Mouse (Mus musculus): Measurements from ENCODE around the gene Relb. TPM values are rescaled to one million over a fixed set of nuclear protein-coding genes. Genes with fewer than 3 reads are reported as not detected.

The Relb gene
- polyA plus RNA-seq (2017; shearing (Covaris generic)): 249 TPM

DNA sequence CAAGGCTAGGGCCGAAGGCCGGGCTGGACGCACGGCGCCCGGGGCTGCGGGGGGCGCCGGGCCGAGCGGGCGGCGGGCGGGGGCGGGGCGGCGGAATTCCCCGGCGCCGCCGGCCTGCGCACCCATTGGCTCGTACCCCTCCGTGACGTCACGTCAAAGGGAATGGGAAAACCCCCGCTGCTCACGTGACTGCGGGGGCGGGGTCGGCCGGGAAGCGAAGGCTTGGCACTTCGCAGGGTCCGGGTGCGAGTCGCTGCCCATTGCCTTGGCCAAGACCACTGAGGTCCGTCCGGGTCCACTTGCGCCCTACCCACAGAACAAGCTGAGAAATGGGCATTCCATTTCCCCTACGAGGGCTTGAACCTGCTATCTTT, at the start of gene Relb:
Gene Relb (minus strand): TSS at position 78 of the 374 bp plus-strand sequence.

DNA sequence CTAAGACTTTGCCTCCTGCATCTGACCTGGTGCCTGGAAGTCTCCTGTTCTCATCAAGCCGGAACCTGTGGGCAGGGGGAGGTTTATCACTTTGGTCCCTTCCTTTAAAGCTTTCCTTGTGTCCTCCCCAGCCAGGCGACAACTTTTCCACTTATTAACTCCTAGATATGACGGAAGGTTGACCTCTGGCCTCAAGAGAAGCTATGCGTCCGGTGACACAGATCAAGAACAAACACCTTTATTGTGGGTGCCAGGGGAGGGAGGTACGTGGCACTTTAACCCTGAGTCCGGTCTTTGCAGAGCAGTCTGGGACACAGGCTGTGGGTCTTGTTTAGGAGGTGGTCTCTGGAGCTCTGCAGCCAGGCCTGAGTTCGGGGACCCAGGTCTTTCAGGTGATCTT, 48.6 kb upstream of the Relb start, which contains the start of gene Apoc2:
Gene Apoc2 (minus strand): TSS at position 70 of the 400 bp plus-strand sequence.

DNA sequence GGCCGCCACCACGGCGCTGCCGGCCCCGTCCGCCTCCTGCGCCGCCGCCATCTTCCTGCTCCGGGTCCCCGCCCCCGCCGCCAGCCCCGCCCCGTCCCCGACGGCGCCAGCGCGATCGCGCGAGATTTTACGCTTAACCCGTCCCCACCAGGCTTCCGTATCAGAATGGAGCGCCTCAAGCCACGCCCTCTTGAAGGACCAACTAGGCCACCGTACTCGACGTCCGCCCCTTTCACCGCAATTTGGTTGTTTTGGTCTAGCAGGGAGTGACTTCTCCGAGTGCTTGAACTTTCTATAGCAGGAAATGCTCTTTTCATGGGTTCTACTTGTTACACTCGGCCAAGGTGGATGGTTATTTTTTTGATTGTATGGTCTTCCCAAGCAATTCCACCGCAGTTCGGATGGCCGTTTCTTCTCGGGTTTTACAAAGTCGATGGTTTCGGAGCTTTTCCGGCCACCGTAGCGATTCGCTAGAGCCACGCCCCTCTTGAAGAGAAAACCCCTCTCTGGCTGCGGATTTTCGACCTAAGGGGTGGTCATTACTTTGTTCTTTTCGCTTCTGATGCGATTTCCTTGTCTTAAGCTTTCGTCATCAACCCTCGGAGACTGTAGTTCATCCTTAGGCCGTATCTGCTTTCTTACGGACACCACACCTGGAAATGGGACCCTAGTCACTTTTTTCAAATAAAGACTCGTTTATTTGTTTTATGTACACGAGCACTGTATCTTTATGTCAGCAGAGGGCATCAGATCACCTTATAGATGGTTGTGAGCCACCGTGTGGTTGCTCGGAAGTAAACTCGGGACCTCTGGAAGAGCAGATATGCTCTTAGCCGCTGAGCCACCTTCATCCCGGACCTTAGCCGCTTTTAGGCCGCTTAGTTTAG, 36.0 kb upstream of the Relb start, which contains the start of gene Clptm1:
Gene Clptm1 (minus strand): TSS at position 79 of the 887 bp plus-strand sequence.

DNA sequence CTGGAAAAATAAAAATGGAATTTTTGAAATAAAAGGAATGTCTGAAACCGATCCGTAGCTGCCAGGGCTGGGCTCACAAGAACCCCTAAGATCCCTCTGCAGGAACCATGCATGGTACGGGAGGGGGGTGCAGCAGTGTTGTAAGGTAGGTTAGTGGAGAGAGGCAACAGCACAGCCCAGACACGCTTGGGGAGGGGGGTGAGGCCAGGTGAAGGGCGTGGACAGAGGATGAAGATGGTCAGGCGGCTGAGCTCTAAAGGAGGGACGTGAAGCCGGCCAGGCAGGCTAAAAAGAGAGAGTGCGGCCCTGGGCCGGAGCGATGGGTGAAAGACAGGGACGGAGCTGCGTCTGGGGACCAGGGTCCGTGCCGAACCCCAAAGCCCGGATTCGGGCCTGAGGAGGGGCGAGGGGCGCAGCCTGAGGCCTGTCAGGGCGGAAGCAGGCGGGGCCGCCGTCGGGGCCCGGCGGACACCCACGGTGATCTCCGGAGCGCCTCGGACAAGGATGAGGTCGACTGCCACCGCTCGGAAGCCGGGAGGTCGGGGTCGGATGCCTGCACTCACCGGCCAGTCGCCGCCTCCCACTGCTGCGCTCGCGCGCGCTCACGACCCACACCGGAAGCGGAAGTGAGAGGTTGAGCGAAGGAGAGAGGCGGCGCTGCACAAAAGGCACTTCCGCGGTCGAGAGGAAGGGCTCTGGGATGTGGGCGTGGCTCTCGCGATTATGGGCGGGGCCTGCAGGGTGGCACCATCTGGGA, 25.2 kb downstream of the Relb start, which contains the start of gene Clasrp:
Gene Clasrp (minus strand): TSS at position 638 of the 757 bp plus-strand sequence.

DNA sequence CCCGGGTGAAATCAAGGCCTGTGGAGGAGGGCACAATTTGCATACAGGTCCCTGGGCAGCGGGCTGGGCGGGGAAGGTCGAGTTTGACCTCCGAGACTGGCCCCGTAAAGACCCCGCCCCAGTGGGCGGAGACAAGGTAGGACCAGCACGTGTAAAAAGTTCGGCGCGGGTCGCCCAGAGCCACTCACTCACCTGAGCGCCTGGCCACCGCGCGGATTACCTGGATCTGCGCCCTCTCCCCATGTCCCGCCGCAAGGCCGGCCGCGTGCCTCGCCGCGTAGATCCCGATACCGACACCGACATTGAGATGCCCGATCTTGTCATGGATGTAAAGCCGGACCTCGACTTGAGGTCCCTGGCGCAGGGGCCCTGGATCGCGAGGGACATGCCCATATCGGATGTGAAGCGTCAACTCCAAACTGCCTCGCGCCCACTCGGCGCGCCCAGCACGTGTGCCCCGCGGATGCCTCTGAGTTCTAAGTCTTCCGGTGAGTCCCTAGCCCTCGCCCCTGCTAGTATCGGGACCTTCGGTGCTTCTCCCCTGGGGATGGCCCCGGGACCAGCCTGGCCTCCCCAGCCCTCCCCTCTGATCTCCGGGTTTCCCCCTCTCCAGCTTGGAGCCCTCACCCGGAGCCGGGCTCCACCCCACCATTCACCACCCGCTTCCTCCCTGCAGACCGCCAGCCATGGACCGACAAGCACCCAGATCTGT, 51.9 kb downstream of the Relb start, which contains the start of the genes Zfp296 and Gemin7:
Gene Zfp296 (plus strand): TSS at position 147 of the 712 bp plus-strand sequence.
Gene Gemin7 (minus strand): TSS at position 455 of the 712 bp plus-strand sequence.

DNA sequence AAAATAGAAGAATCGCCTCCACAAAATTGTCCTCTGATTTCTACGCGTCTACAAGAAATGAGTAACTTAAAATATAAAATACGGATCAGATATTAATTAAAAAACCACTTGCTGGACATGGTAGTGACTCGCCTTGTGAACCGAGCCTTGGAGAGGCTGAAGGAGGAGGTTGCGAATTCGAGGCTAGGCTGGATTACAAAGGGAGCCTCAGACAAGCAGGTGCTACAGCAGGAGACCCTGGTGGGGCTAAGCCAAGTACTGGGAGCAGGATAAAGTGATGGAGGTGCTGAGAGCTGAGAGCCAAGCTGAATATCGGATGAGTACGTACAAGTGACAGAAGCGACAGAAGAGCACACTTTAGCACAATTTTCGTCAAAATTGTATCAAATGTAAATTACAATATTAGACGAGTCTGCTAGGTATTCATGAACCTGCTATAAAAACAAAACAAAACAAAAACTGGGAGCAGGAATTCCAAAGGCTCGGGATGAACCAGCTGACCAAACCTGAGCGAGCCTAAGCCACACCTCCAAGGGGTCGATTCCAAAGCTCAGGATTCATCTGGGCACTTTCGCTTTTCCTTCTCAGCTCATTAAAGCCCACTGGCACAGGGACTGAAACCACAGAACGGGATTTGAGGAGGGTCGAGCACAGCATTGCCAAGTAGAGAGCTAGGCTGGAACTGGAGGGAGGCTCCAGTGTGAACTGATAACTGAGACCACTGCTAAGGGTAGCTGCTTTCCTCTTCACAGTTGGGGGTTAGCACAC, 66.4 kb downstream of the Relb start, which contains the start of gene Ppp1r37:
Gene Ppp1r37 (minus strand): TSS at position 434 of the 768 bp plus-strand sequence.

Other genes starting within 250 kb of the Relb start
- 8.5 TPM for gene Ercc2, start 247.4 kb downstream of the Relb start, polyA plus RNA-seq (2017; shearing (Covaris generic))
- gene Klc3, start 225.3 kb downstream of the Relb start, polyA plus RNA-seq (2017; shearing (Covaris generic)): 4.7 TPM
- 0.18 TPM for gene Ckm, start 224.7 kb downstream of the Relb start, polyA plus RNA-seq (2017; shearing (Covaris generic))
- 6.2 TPM for gene Mark4, start 170.6 kb downstream of the Relb start, polyA plus RNA-seq (2017; shearing (Covaris generic))
- not detected for gene Exoc3l2, start 166.1 kb downstream of the Relb start, polyA plus RNA-seq (2017; shearing (Covaris generic))
- gene Bloc1s3, start 121.1 kb downstream of the Relb start, polyA plus RNA-seq (2017; shearing (Covaris generic)): 3.8 TPM
- 48.8 TPM for gene Trappc6a, start 121.0 kb downstream of the Relb start, polyA plus RNA-seq (2017; shearing (Covaris generic))
- gene Nkpd1, start 111.6 kb downstream of the Relb start, polyA plus RNA-seq (2017; shearing (Covaris generic)): not detected
- 15.6 TPM for gene Ppp1r37, start 66.4 kb downstream of the Relb start, polyA plus RNA-seq (2017; shearing (Covaris generic))
- 1.8 TPM for gene Zfp296, start 52.2 kb downstream of the Relb start, polyA plus RNA-seq (2017; shearing (Covaris generic))
- 105 TPM for gene Gemin7, start 51.8 kb downstream of the Relb start, polyA plus RNA-seq (2017; shearing (Covaris generic))
- 49.4 TPM for gene Clasrp, start 25.0 kb downstream of the Relb start, polyA plus RNA-seq (2017; shearing (Covaris generic))
- 121 TPM for gene Clptm1, start 35.6 kb upstream of the Relb start, polyA plus RNA-seq (2017; shearing (Covaris generic))
- not detected for gene Apoc2, start 48.5 kb upstream of the Relb start, polyA plus RNA-seq (2017; shearing (Covaris generic))
- not detected for gene Gm44805, start 52.0 kb upstream of the Relb start, polyA plus RNA-seq (2017; shearing (Covaris generic))
- gene Apoc4, start 52.0 kb upstream of the Relb start, polyA plus RNA-seq (2017; shearing (Covaris generic)): 0.18 TPM
- gene Apoc1, start 63.2 kb upstream of the Relb start, polyA plus RNA-seq (2017; shearing (Covaris generic)): not detected
- 1.3 TPM for gene Apoe, start 69.8 kb upstream of the Relb start, polyA plus RNA-seq (2017; shearing (Covaris generic))
- gene Tomm40, start 86.0 kb upstream of the Relb start, polyA plus RNA-seq (2017; shearing (Covaris generic)): 63.8 TPM
- gene Nectin2, start 121.0 kb upstream of the Relb start, polyA plus RNA-seq (2017; shearing (Covaris generic)): not detected
- gene Bcam, start 141.6 kb upstream of the Relb start, polyA plus RNA-seq (2017; shearing (Covaris generic)): 0.65 TPM
- not detected for gene Cblc, start 167.4 kb upstream of the Relb start, polyA plus RNA-seq (2017; shearing (Covaris generic))
- gene Bcl3, start 193.3 kb upstream of the Relb start, polyA plus RNA-seq (2017; shearing (Covaris generic)): 199 TPM
- not detected for gene Gm19345, start 222.6 kb upstream of the Relb start, polyA plus RNA-seq (2017; shearing (Covaris generic))
- not detected for gene Ceacam16, start 231.9 kb upstream of the Relb start, polyA plus RNA-seq (2017; shearing (Covaris generic))

Data from effector memory CD4-positive, alpha-beta T cell, adult 7 months (primary cell).